Mouse (Mus musculus) spleen, adult 18-20 months (tissue): ENCODE data around the gene Mmd.
A peak's percentile ranks its signal among the peaks of the same experiment; 100 is the strongest.

Experiments
- DNase-seq, 2 experiments: peaks; one replicate each; pipeline ENCODE4 v3.0.0; 2022; ENCODE audit warnings: mixed read lengths in 2 of 2

Mmd gene

DNA sequence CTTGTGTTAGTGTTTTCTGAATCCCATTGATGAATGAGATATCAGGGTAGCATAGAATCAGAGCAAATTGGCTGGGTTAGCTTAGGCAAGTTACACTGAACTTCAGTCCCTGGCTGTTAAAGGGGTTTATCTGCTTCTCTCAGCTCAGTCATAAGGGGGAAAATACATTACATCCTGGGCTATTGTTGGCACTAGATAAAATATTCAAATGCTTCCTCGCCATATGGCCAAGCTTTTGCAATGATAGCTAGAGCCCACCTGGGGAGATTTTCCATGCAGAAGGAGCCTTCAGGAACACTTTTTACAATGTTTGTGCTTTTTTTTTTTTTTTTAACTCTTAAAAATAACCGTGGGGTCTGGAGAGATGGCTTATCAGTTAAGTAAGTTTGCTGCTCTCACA lies 34.8 kb downstream of the Mmd start:
- DNase-seq: no peak

DNA sequence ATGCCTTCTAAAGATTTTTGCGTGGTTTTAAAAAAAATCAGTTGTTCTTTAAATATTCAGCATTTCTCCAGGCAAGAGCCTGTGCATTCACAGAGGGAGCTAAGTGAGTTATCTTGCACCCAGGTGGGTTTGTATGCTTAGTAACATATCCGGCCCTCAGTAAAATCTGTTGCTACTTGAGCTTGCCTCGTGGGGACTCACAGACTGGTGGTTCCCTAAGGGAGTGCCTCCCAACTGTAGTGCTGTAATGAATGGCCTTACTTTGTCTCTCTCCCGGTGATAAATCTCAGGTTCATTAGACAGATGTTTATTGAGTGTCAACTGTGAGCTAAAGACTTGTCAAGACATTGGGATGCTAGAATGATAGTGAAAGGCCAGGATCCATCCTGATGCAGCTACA lies 35.4 kb downstream of the Mmd start:
- no peak for DNase-seq

DNA sequence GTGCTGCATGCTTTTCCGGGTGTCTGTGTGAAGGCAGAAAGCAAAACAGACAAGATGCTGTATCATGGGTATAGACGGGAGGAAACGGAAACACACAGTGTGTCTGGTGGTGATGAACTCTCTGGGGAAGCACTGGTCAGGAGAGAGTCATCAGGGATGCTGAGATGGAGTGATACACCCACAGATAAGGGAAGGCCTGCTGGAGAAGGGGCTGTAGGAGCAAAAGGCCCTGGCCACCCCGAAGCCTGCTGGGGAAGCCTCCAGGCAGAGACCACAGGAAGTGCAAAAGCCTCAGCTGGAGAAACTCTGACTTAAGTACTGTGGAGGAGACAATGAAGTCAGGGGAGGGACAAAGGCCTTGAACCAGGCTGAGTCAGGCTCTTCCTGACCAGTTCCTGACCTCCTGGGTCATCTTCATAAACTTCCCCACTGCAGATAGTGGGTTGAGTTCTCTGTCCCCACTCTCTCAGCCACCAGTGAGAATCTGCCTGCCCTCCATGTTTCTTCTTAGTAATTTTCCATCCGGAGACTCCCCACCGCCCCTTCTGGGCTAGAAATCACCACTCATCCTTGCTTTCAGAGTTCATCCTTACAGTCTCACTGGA lies 37.4 kb downstream of the Mmd start:
- no peak for DNase-seq

DNA sequence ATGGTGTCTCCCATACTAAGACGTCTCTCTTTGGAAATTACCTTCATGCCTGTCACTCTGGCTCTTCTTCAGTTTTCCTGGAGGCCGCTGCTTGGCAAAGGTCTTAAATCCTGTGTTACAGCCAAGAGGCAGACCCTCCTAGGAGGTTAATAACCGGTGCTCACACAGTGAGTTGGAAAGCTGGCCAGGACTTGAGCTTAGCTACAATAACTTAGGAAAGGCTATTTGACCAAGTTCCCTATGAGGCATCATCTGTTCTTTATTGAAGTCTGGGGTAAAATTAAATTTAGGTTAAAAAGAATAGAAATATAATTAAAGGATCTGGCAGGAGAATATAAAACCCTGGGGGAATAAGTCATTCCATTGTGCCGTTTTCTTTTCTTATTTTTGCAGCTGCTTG lies 41.9 kb downstream of the Mmd start:
- DNase-seq: no peak

DNA sequence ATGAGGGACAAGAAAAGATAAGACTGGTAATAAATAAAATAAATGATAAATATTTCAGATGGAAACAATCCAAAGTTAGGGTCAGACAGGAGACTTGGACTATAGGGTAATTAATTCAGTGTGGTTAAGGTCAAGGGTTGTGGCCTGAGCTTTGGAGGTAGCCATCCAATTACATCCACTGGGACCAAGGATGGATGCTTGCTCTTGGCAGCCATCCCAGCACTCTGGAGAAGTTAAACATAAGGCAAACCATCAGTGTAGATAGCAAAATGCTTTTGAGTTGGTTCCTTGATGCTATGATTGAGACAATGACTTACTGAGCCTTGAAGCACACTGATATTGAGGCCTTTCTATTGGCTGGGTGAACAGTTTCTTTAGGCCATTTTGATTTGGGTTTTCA lies 43.5 kb downstream of the Mmd start:
- no peak for DNase-seq

DNA sequence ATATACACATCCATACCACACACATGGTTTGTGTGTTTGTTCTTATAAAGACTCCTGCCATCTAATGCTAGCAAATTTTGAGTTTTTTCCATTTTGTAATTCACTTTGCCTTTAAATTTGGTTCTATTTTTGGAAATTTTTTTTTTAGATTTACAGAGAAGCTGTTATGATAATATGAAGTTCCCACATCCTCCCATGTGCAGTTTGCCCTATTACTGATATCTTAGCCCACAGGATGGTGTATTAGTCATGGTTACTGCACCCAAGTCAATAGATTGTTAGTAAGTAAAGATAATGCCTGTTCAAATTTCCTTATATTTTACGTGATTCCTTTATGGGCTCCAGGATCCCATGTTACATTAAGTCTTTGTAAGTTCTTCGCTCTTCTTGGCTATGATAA lies 45.4 kb downstream of the Mmd start:
- no peak for DNase-seq

DNA sequence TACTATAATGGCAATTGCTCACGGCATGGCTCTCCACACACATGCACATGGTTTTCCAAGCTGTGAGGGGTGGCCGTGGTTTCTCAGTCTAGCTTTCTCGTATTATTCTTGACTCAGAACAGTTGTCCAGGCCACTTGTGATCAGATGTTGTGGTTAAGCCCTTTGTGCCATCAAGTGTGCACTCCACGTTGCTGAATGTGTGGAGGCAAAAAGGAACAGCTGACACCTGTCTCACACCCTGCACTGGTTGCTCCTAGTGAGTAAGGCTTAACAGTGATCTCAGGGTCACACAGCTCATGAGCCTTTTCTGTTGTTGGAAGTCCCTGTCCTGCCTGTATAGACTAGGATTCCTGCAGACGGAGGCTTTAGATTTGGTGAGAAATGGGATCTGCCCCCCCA lies 56.8 kb downstream of the Mmd start:
- no peak for DNase-seq

DNA sequence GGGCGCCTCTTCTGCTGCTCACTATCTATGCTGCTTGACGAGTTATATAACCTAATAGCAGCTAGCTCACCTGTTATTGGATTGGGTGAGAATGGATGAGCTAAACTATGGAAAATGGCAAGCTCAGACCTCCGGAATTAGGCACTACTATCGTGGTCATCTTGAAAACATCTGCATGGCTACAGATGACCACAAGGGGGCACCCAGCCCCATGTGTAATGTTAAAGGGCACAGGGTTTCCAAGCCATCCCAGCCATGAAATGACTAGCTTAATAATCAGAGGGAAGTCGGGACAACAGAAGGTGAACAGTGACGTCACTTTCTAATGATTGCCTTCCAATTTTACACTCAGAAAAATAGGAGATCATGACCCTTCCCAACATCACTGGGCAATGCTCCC lies 57.7 kb downstream of the Mmd start:
- DNase-seq: peak in 1 of 2 experiments; percentile 46

DNA sequence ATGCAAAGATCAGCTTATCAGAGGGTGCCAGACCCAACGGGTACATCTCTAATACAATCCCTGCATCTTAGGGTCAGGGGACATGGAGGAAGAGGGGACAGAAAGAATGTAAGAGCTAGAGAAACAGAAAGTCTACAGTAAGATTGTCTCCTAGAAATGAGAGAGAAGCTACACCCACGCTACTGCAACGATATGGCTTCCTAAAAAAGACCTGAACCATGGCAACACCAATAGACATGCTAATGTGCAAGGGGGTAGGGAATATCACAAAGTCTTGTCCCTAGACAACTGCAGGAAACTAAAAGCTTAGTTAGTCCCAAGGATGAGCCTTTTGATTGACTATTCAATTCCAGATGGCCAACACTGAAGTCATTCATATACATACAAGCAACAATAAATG lies 65.3 kb downstream of the Mmd start:
- no peak for DNase-seq

DNA sequence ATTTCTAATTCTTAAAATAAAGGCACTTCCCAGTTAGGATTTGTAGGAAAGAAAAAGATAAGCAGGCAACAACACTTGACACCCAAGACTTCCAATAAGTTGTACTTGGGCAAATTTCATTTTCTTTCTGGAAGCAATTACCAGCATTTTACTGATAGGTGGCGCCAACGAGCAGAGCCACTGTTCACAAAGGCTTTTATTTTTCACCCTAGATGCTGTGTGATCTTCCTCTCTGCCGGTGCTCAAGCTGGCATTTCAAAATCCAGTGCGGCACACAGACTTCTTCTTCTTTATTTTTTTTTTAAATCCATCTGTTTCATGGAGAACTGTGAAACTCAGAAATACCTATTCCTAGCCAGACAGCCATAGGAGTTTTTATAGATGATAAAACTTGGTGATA lies 68.2 kb downstream of the Mmd start:
- peak in 1 of 2 experiments; percentile 26 for DNase-seq

DNA sequence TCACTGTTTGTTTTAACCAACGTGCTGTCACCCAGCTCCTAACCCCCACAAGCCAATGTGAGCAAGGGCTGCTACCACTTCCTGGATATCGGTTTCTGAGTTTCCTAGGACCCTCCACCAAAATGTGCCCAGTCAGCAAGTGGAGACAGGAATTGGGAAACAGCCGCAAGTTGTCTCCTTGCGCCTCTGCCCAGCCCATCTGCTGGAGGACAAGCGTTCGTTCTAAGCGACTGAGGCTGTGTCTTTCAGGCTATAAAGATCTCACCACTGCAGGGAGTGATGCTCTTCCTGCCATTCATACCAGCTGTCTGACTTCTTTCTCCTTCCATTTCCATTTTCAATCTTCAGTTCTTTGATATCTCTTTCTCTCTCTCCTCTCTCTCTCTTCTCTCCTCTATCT lies 71.7 kb downstream of the Mmd start:
- DNase-seq: no peak

DNA sequence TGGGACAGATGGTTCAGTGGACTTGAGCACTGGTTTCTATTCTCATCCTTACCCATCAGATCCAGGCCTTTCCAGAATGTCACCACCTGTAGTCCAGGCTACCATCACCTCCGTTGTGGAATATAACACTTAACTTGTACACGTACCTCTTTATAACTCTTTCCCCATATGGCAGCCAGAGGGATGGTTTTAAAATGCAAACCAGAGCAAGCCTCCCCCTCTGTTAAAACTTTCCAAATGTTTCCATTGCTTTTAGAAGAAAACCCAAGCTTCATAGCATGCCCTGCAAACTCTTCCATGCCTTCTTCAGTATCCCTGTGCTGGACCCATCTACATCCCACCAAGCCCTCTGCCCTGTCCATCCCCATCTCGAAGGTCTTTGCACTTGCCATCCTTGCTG lies 75.3 kb downstream of the Mmd start:
- no peak for DNase-seq

DNA sequence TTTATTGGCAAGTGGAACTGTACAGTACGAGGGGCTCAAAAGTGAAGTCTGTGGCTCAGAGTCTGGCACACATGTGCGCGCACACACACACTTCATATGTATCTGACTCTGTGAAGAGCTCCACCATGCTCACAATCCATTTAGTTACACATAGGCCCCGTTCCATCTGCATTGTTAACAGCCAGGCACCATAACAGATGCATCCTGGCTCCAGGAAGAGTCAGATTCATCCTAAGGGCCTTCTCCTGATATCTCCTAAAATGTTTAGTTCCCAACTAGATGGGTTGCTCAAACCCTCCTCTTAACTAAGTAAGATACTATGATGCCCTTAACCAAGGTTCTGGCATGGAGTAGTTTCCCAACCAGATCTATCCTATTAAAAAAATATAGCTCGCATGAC lies 76.9 kb downstream of the Mmd start:
- no peak for DNase-seq

DNA sequence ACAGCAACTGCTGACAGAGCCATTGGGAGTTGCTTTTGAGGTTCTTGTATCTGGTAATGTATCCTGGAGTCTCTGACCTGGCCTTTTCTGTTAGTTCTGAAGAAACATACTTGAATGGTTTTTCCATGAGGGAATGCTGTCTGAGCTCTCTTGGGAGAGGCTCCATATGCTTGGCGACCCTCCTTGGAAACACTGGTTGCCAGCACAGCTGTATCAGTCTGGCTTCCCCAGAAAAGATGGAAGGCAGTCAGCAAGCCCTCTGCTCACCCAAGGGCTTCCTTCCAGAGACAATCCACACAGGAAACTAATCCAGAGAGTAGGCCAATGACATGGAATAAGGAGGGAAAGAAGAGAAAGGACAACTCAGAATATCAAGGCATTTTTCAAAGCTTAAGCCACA lies 77.6 kb downstream of the Mmd start:
- DNase-seq: no peak
